Mouse (Mus musculus) heart, adult 2 months (tissue): ENCODE results near the gene Stk39. TPM values are rescaled to one million over a fixed set of nuclear protein-coding genes. Genes with fewer than 3 reads are reported as not detected.

ENCODE experiments used
- DNase-seq, 2 experiments: peaks; one replicate each; pipeline ENCODE4 v3.0.0; 2021
- H3K27ac ChIP-seq: fragments of 200-600 bp; 2 replicates; pipeline ENCODE4 v1.8.1; 2022
- H3K27me3 ChIP-seq: fragments of 200-500 bp; 2 replicates; pipeline ENCODE4 v1.6.1; 2012; ENCODE audit warnings: mild to moderate bottlenecking, low read length, inconsistent platforms, mixed read lengths; ENCODE audit not compliant: control insufficient read depth, insufficient read depth
- H3K36me3 ChIP-seq: fragments of 200-500 bp; 2 replicates; pipeline ENCODE4 v1.6.1; 2012; ENCODE audit warnings: low read length, inconsistent platforms; ENCODE audit not compliant: control insufficient read depth, insufficient read depth
- H3K4me1 ChIP-seq: fragments of 200-500 bp; 2 replicates; pipeline ENCODE4 v1.6.1; 2011; ENCODE audit warnings: low read length; ENCODE audit not compliant: control insufficient read depth, insufficient read depth
- H3K4me3 ChIP-seq: fragments of 200-600 bp; 2 replicates; pipeline ENCODE4 v1.8.1; 2022
- H3K79me2 ChIP-seq: fragments of 200-500 bp; replicated peaks from 2 replicates; pipeline ENCODE4 v1.6.1; 2012; ENCODE audit warnings: mild to moderate bottlenecking, inconsistent platforms, low read length, moderate library complexity, mixed read lengths; ENCODE audit not compliant: control insufficient read depth, insufficient read depth
- H3K9ac ChIP-seq: fragments of 200-500 bp; 2 replicates; pipeline ENCODE4 v1.6.1; 2012; ENCODE audit warnings: low read depth, mild to moderate bottlenecking, control low read depth, inconsistent platforms, low read length, mixed read lengths
- CTCF ChIP-seq: fragments of 200-600 bp; IDR thresholded peaks from 2 replicates; pipeline ENCODE4 v1.8.1; 2022; ENCODE audit warnings: antibody characterized with exemption, mild to moderate bottlenecking, moderate library complexity
- EP300 ChIP-seq: fragments of 200-500 bp; IDR thresholded peaks from 2 replicates; pipeline ENCODE4 v1.6.1; 2011; ENCODE audit warnings: low read depth, low read length, control low read depth; ENCODE audit not compliant: insufficient read depth
- POLR2A ChIP-seq: fragments of 200-500 bp; IDR thresholded peaks from 2 replicates; pipeline ENCODE4 v1.6.1; 2011; ENCODE audit warnings: mild to moderate bottlenecking, low read depth, low read length, control low read depth; ENCODE audit not compliant: insufficient read depth
- WGBS: fragments of 180-500 bp; shearing (Covaris S2); methylation state at CpG from one replicate; pipeline ENCODE4 v1.1.7; 2018; 5-methylcytosine and 5-hydroxymethylcytosine counted together
- intact Hi-C: fragments of 180-260 bp; cut with DNase I; formaldehyde crosslinking; loops from one replicate; pipeline ENCODE4 v1.15.1; 2025
- polyA plus RNA-seq: library from polyadenylated mRNA; depleted of rRNA; stranded (reverse); fragments of >200 nt; gene quantifications from 2 replicates; pipeline ENCODE4 v1.2.3, GENCODE M21; 2012
- total RNA-seq, 2 experiments: library from RNA; stranded (reverse); gene quantifications; 2 replicates each; pipeline ENCODE4 v1.2.3; 2021

Gene Stk39
- total and polyA plus RNA-seq, 3 experiments, result 34.2 to 85.2 (median 80.9) TPM

DNA sequence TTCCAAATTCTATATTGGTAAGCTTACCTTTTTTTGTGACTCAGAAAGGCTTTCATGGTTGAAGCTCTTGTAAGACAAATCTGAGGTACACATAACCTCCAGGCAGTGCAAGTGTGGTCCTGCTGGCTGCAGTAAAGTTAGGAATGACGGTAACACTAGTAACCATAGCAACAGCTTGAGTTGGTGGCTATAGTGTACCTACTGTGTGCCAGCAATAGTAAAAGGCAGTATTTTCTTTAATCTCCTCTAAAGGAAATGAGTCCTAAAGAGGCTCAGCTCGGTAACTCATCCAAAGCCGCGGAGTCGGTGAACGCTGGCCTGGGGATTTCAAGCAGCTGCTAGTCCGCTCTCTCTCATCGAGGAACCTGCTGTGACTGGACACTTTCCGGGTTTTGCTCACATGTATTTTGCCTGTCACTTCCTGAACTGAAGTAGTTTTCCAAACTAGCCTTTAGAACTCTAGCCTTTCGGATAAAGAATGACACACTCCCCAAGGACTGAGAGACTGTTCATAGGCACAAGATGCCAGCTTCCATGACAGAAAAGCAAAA lies 85.7 kb downstream of the Stk39 start:
- H3K4me1 ChIP-seq, result peaks cover 4% of the 10 kb centered on the region

GRCm38 (mm10) chr2:68385654-68386312 lies 86.3 kb downstream of the Stk39 start:
- H3K36me3 ChIP-seq, result peaks cover 2% of the 10 kb centered on the region; the same call in 1 of the 2 replicates
- peaks cover 5% of the 10 kb centered on the region for H3K4me1 ChIP-seq
- H3K27ac ChIP-seq, result no peak overlapping the region
- no peak overlapping the region for H3K9ac ChIP-seq
- no peak overlapping the region for H3K4me3 ChIP-seq
- H3K79me2 ChIP-seq, result 0 out of 2 replicates have a peak, but pooled peaks cover 2% of the 10 kb centered on the region
- TF ChIP-seq CTCF, result no peak
- TF ChIP-seq EP300, result no peak
- no peak for TF ChIP-seq POLR2A
- intact Hi-C loops, result no loop called here
- 87% methylated on average over 9 of the region's 9 CpGs for WGBS
- DNase-seq, result no peak
- H3K27me3 ChIP-seq, result no peaks in the 10 kb centered on the region

More for the DNA sequence above, 85.7 kb downstream of the Stk39 start:
- no peak for DNase-seq
- Histone ChIP-seq H3K4me3 (no peak overlapping the region), H3K27ac (no peak overlapping the region), H3K36me3 (peaks cover 6% of the 10 kb centered on the region; the same call in 1 of the 2 replicates), H3K79me2 (0 out of 2 replicates have a peak, but pooled peaks cover 2% of the 10 kb centered on the region), H3K27me3 (no peaks in the 10 kb centered on the region), H3K9ac (no peak overlapping the region)
- intact Hi-C loops, result no loop called here
- WGBS, result 87% methylated on average over 10 of the region's 10 CpGs
- TF ChIP-seq CTCF, result no peak
- TF ChIP-seq EP300, result no peak
- no peak for TF ChIP-seq POLR2A

DNA sequence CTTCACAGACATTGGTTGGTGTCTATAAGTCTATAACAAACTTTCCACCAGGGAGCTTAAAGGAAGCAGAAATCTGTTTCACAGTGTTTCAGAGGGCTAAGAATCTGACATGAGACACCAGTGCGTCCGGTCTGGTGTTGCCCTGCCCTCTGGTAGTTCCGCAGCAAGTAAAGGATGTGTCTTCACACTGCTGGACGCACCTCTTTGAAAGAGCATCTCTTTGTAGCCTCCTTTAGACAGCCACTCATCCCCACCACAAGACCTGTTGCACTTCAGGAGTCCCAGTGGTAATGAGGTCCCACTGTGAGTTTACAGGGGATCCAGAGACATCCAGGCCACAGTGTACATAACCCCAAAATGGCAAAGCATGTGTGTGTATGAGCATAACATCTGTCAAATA lies 88.1 kb downstream of the Stk39 start:
- 92% methylated on average over 4 of the region's 4 CpGs for WGBS
- Histone ChIP-seq H3K4me1 (peaks cover 7% of the 10 kb centered on the region), H3K79me2 (no peaks in the 10 kb centered on the region)

DNA sequence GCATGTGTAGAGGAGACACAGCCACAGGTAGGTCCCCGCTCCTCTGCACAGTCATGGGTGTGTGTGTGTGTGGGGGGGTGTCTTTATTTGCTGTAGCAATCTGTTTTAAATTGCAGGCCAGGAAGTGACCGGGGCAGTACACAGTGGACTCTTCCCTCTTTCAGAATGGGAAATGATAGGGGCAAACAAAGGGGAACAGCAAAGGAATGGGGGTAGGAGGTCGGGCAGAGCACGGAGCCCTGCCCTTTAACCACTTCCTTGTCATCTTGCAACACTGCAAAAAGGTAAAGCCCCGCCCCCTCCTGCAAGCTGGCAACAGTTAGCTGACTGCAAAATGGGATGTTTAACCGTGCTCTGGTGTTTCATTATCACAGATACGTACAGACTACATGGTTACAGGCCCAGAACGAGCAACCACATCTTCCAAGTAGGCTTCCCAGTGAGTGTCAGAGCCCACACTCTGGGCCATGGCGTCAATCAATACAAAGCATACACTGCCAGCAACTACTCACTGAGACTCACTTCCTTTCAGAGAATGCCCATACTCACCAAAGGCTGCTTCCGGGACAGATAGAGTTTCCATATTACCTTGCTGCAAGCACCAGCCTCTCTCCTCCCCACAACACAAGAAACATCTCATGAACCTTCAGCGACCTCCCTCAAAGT lies 89.5 kb downstream of the Stk39 start:
- no peak overlapping the region for H3K9ac ChIP-seq

More for the DNA sequence above, 88.1 kb downstream of the Stk39 start:
- no peak for DNase-seq
- Histone ChIP-seq H3K27ac (no peak overlapping the region), H3K4me3 (no peak overlapping the region), H3K9ac (no peak overlapping the region), H3K27me3 (no peaks in the 10 kb centered on the region), H3K36me3 (no peaks in the 10 kb centered on the region)
- intact Hi-C loops, result no loop called here
- TF ChIP-seq POLR2A (no peak), EP300 (no peak), CTCF (no peak)

GRCm38 (mm10) chr2:68381881-68382280 lies 90.2 kb downstream of the Stk39 start:
- Histone ChIP-seq H3K79me2 (no peaks in the 10 kb centered on the region), H3K36me3 (no peaks in the 10 kb centered on the region), H3K27ac (no peak overlapping the region), H3K4me1 (peaks cover 13% of the 10 kb centered on the region), H3K27me3 (no peaks in the 10 kb centered on the region), H3K9ac (no peak overlapping the region), H3K4me3 (no peak overlapping the region)
- TF ChIP-seq POLR2A (no peak), CTCF (no peak), EP300 (no peak)
- WGBS, result 86% methylated on average over 4 of the region's 4 CpGs
- DNase-seq, result no peak
- intact Hi-C loops, result no loop called here

More for the DNA sequence above, 89.5 kb downstream of the Stk39 start:
- WGBS, result 65% methylated on average over 11 of the region's 11 CpGs
- intact Hi-C loops, result no loop called here
- no peak overlapping the region for H3K27ac ChIP-seq
- DNase-seq, result no peak
- H3K79me2 ChIP-seq, result no peaks in the 10 kb centered on the region
- H3K4me3 ChIP-seq, result no peak overlapping the region
- H3K27me3 ChIP-seq, result no peaks in the 10 kb centered on the region
- TF ChIP-seq POLR2A, result no peak
- TF ChIP-seq EP300, result no peak
- no peak for TF ChIP-seq CTCF
- H3K36me3 ChIP-seq, result no peaks in the 10 kb centered on the region
- peaks cover 7% of the 10 kb centered on the region for H3K4me1 ChIP-seq

DNA sequence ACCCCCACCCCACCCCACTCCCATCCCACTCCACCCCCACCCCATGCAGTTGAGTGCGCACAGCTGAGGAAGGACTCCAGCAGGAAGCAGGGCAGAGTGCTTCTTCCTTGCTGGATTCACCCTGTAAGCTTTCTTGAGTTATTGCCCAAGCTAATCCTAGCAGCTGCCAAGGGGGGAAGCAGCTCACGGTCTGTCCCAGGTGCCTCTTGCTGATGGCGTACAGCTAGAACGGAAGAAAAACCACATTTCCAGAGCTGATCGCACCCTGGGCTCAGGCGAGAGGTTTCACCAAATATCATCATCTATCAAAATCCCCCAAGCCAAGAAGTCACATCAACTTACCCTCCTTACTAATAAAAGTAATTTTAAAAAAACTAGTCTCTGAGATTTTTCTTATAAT lies 90.9 kb downstream of the Stk39 start:
- Histone ChIP-seq H3K9ac (no peak overlapping the region), H3K79me2 (no peaks in the 10 kb centered on the region), H3K4me1 (peaks cover 17% of the 10 kb centered on the region), H3K4me3 (no peak overlapping the region), H3K36me3 (no peaks in the 10 kb centered on the region; the same call in 1 of the 2 replicates), H3K27me3 (no peaks in the 10 kb centered on the region), H3K27ac (no peak overlapping the region)
- 35% methylated on average over 6 of the region's 6 CpGs for WGBS
- DNase-seq, result no peak
- intact Hi-C loops, result no loop called here
- no peak for TF ChIP-seq EP300
- TF ChIP-seq CTCF, result no peak
- TF ChIP-seq POLR2A, result no peak
